Mouse (Mus musculus) megakaryocyte, embryonic 14.5 days (primary cell): ENCODE measurements around the gene Rgs21. TPM values are rescaled to one million over a fixed set of nuclear protein-coding genes. Genes with fewer than 3 reads are reported as not detected.

Experiments used
- H3K27me3 ChIP-seq: replicated peaks from 2 replicates; pipeline ENCODE3; 2012; ENCODE audit warnings: inconsistent platforms
- H3K36me3 ChIP-seq: replicated peaks from 2 replicates; pipeline ENCODE3; 2012; ENCODE audit warnings: low read length, inconsistent platforms, mixed read lengths
- H3K4me1 ChIP-seq: 2 replicates; pipeline ENCODE4 v1.6.1; 2012; ENCODE audit warnings: inconsistent platforms
- H3K4me3 ChIP-seq: replicated peaks from 2 replicates; pipeline ENCODE3; 2012; ENCODE audit warnings: moderate library complexity, mild to moderate bottlenecking, inconsistent platforms
- H3K9me3 ChIP-seq: 2 replicates; pipeline ENCODE4 v1.6.1; 2012; ENCODE audit warnings: inconsistent platforms
- FLI1 ChIP-seq: IDR thresholded peaks from 2 replicates; pipeline ENCODE4 v1.6.1; 2012; ENCODE audit warnings: low read length, inconsistent platforms, mixed read lengths
- GATA1 ChIP-seq: IDR thresholded peaks from 3 replicates; pipeline ENCODE4 v1.6.1; 2012; ENCODE audit warnings: mixed read lengths, low read length, inconsistent platforms, borderline replicate concordance
- polyA plus RNA-seq: library from polyadenylated mRNA; stranded (reverse); fragments of >175 nt; gene quantifications from 2 replicates; pipeline ENCODE4 v1.2.3, GENCODE M21; 2012; ENCODE audit warnings: low replicate concordance; ENCODE audit not compliant: insufficient read depth

Rgs21 gene
- polyA plus RNA-seq: not detected in 2 replicates

GRCm38 (mm10) chr1:144567567-144567966, at the start of gene Rgs21:
Gene Rgs21, minus strand, starts transcription at chr1:144567667.
- Histone ChIP-seq H3K27me3 (no peaks in the 10 kb centered on the region), H3K9me3 (no peaks in the 10 kb centered on the region), H3K36me3 (no peaks in the 10 kb centered on the region)

DNA sequence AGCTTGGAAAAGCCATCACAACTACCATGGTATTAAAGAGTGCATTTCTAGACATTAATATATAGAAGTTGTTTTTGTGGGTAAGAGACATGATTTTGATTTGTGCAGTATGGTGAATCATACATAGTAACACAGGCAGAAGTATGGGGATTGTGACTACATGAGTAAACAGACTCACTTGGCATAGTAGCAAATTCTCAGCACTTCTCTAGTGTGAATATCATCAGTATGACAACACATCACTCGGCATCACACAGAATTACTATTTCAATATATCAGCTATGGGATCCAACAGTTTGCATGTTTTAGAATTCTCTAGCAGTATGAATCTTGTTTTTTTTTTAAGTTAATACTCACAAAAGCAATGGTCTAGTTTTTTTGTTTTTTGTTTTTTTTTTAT, 36.6 kb upstream of the Rgs21 start:
- H3K4me1 ChIP-seq: no peaks in the 10 kb centered on the region
- no peaks in the 10 kb centered on the region for H3K27me3 ChIP-seq
- no peak overlapping the region for H3K4me3 ChIP-seq
- no peak for TF ChIP-seq FLI1
- TF ChIP-seq GATA1: no peak
- H3K9me3 ChIP-seq: no peaks in the 10 kb centered on the region
- H3K36me3 ChIP-seq: no peaks in the 10 kb centered on the region

More at GRCm38 (mm10) chr1:144567567-144567966, at the start of gene Rgs21:
- peaks cover 4% of the 10 kb centered on the region; the same call in 1 of the 2 replicates for H3K4me1 ChIP-seq
- no peak for TF ChIP-seq FLI1
- H3K4me3 ChIP-seq: no peak within 1 kb of the TSS

DNA sequence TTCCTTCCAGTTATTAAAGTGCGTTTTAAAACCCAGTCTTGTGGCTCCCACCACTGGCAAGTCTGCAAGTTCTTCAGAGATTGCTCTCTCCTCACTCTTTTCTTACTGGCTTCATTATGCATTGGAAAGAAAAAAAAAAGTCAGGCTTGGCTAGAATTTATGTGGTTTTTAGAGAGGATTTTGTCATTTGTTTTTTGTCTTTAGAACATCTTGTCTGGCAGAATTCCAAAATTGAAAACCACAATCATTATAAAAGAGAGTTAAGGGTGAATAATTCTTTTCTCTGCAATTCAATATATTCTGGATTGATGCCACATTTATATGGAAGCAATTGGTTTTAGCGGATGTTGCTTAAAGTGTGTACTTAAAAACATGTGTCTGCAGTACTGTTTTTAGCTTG, 35.5 kb upstream of the Rgs21 start:
- TF ChIP-seq FLI1 (no peak), GATA1 (no peak)
- Histone ChIP-seq H3K9me3 (no peaks in the 10 kb centered on the region), H3K27me3 (no peaks in the 10 kb centered on the region), H3K4me1 (no peaks in the 10 kb centered on the region), H3K4me3 (no peak overlapping the region), H3K36me3 (no peaks in the 10 kb centered on the region)

DNA sequence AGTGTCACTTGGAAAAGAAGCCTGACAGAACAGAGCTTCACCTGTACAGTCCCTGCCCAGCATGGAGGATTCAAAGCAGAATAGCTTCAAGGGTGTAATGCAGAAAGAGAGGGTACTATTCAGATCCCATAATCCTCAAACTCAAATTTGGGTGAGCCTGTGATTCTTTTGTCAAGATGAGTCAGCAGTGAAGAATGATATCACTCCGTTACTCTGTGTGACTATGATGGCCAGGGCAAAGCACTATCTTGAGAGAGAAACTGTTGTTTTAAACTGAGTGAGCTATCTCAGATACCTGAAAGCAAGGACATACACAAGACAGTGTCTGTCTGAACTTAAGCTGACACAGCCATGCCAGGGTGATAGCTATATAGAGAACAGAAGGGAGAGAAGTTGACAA, 11.9 kb upstream of the Rgs21 start:
- Histone ChIP-seq H3K4me1 (no peaks in the 10 kb centered on the region), H3K27me3 (no peaks in the 10 kb centered on the region), H3K4me3 (no peak overlapping the region), H3K36me3 (no peaks in the 10 kb centered on the region), H3K9me3 (no peaks in the 10 kb centered on the region)
- TF ChIP-seq FLI1: no peak
- TF ChIP-seq GATA1: no peak

DNA sequence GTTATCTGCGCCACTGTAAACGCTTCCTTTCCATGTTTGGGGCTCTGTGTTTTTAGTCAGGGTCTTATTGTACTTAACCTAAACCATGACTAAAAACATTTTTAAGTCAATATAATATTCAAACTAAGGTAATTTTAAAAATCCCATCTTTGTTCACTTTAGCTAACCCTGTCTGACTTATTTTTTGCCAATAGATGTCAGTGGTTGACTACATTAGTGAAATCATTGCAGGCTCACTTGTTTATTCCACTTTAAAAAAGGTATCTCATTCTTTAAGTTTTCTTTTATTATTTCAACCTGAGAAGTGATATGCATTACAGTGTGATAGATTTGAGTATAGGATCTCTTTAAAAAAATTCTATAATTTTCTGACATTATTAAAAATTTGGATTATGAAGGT, 5.5 kb upstream of the Rgs21 start:
- Histone ChIP-seq H3K9me3 (no peaks in the 10 kb centered on the region), H3K4me3 (no peak overlapping the region), H3K27me3 (no peaks in the 10 kb centered on the region), H3K36me3 (no peaks in the 10 kb centered on the region), H3K4me1 (peaks cover 4% of the 10 kb centered on the region; the same call in 1 of the 2 replicates)
- no peak for TF ChIP-seq FLI1
- no peak for TF ChIP-seq GATA1

- no peaks in the 10 kb centered on the region for H3K9me3 ChIP-seq
- no peaks in the 10 kb centered on the region for H3K36me3 ChIP-seq
- TF ChIP-seq GATA1: no peak
- TF ChIP-seq FLI1: no peak
- no peaks in the 10 kb centered on the region for H3K27me3 ChIP-seq
- H3K4me3 ChIP-seq: no peak overlapping the region
- H3K4me1 ChIP-seq: peaks cover 4% of the 10 kb centered on the region; the same call in 1 of the 2 replicates
These were observed 2.4 kb upstream of the Rgs21 start for GRCm38 (mm10) chr1:144569905-144570304.

DNA sequence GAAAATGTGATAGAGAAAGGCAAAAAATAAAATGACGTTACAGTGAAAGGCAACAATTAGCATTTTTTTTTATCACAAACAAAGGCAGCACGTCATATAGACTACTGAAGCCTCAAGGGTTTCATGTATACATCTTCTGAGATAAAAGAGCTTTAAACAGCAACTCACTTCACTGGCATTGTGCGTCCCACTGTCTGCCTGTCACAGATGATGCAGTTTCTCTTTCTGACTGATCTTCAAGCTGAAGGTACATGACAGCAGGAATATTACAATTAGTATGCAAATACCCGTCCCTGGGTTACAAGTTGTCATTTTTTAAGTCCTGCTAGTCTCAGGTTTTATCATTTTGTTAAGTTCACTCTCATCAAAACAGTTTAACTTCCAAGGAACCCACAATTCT, 22.3 kb downstream of the Rgs21 start:
- no peak overlapping the region for H3K4me3 ChIP-seq
- H3K27me3 ChIP-seq: no peaks in the 10 kb centered on the region
- H3K9me3 ChIP-seq: no peaks in the 10 kb centered on the region
- H3K36me3 ChIP-seq: no peaks in the 10 kb centered on the region
- no peak for TF ChIP-seq GATA1
- H3K4me1 ChIP-seq: no peaks in the 10 kb centered on the region

DNA sequence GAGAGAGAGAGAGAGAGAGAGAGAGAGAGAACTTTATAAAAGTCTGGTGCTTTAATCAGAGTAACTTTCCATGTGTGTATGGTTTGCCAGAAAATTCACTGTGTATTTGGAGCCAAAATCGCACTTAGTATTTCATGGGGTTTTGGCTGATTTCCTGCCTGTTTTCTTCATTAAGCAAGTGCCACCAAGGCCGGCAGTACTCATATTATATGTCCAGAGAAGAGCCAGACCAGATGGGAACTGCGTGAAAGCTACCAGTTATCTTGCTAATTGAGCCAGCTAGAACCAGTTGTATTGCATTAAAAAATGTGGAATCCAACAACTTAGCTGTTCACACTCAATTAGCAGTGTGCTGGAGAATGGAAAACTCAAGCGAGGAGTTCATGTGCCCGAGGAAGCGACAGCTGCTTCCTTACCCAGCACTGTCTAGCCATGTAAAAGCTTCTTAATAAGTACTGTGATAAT, 22.9 kb downstream of the Rgs21 start:
- Histone ChIP-seq H3K9me3 (no peaks in the 10 kb centered on the region), H3K27me3 (no peaks in the 10 kb centered on the region), H3K36me3 (no peaks in the 10 kb centered on the region), H3K4me1 (no peaks in the 10 kb centered on the region), H3K4me3 (no peak overlapping the region)
- TF ChIP-seq GATA1 (no peak), FLI1 (no peak)

GRCm38 (mm10) chr1:144531746-144532145, 35.7 kb downstream of the Rgs21 start:
- TF ChIP-seq GATA1 (no peak), FLI1 (no peak)
- H3K9me3 ChIP-seq: no peaks in the 10 kb centered on the region
- peaks cover 14% of the 10 kb centered on the region; the same call in 1 of the 2 replicates for H3K4me1 ChIP-seq
- no peak overlapping the region for H3K4me3 ChIP-seq
- H3K27me3 ChIP-seq: no peaks in the 10 kb centered on the region
- H3K36me3 ChIP-seq: no peaks in the 10 kb centered on the region

DNA sequence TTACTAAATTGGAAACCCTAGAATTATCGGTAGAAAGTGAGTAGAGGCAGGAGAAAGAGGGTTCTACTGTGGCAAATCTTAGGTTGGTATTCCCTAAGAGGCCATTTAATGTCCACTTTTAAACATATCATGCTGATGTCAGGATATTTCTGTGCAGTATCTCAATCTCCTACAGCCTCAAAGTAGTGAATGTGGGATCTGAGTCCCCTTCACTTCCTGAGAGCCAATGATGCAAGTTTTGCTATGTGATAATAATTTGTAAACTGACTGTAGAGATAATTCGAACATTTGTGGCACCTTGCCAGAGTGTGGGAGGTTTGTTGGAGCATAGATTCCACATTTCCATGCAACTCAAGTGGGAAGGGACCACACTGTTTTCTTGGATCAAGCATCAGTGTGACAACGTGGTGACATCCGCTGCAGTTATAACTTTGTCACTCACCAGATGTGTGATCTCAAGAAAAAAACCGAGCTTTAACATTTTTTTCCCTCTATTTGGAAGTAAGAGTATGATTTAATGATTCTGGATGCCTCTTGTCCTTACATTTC, 49.5 kb downstream of the Rgs21 start:
- Histone ChIP-seq H3K4me3 (no peak overlapping the region), H3K36me3 (no peaks in the 10 kb centered on the region), H3K27me3 (no peaks in the 10 kb centered on the region), H3K4me1 (no peaks in the 10 kb centered on the region; the same call in 1 of the 2 replicates), H3K9me3 (no peaks in the 10 kb centered on the region)
- TF ChIP-seq FLI1: no peak
- TF ChIP-seq GATA1: no peak

DNA sequence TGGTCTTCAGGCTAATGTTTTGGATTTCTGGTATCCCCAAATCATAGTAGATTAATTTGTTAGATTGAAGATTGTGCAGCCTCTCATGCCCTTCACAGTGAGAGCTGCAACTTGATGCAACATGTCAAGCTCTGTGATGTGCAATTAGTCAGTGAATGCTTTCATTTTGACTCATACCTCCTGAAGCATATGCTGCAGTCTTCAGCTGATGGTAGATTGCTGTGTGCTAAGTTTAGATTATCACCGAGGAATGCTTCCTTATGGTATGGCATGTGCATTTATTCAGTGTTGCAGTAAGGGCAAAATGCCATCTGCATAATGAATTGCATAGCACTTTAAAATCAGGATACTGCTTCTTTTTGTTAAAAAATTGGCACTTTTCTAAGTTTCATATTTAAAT, 65.2 kb downstream of the Rgs21 start:
- no peak overlapping the region for H3K4me3 ChIP-seq
- no peaks in the 10 kb centered on the region for H3K27me3 ChIP-seq
- H3K4me1 ChIP-seq: peaks cover 7% of the 10 kb centered on the region; the same call in 1 of the 2 replicates
- no peaks in the 10 kb centered on the region for H3K36me3 ChIP-seq
- H3K9me3 ChIP-seq: no peaks in the 10 kb centered on the region
- TF ChIP-seq GATA1 (no peak), FLI1 (no peak)
